Mouse (Mus musculus) bone marrow, adult 2 months (tissue): ENCODE measurements around the gene 2410002F23Rik. TPM values are rescaled to one million over a fixed set of nuclear protein-coding genes. Genes with fewer than 3 reads are reported as not detected.
"Not testable (repeated sequence)": the region's sequence is repeated elsewhere in the genome, so short reads cannot be mapped to it uniquely, and the experiment has no call there.

ENCODE experiments used
- H3K27ac ChIP-seq: fragments of 200-500 bp; 2 replicates; pipeline ENCODE4 v1.5.1; 2012; ENCODE audit warnings: low read depth, mild to moderate bottlenecking, control low read depth, inconsistent platforms, low read length; ENCODE audit not compliant: control insufficient read depth, poor library complexity, insufficient read depth
- H3K4me1 ChIP-seq: fragments of 200-500 bp; 2 replicates; pipeline ENCODE4 v1.6.1; 2011; ENCODE audit warnings: low read length; ENCODE audit not compliant: control insufficient read depth, insufficient read depth
- H3K4me3 ChIP-seq: fragments of 200-500 bp; replicated peaks from 2 replicates; pipeline ENCODE3; 2011; ENCODE audit warnings: mild to moderate bottlenecking, low read depth, low read length, control low read depth; ENCODE audit not compliant: control insufficient read depth
- CTCF ChIP-seq: fragments of 200-500 bp; IDR thresholded peaks from 2 replicates; pipeline ENCODE4 v1.5.1; 2011; ENCODE audit warnings: low read length, control low read depth; ENCODE audit not compliant: control insufficient read depth, insufficient read depth
- POLR2A ChIP-seq: fragments of 200-500 bp; IDR thresholded peaks from 2 replicates; pipeline ENCODE4 v1.6.1; 2011; ENCODE audit warnings: low read depth, mild to moderate bottlenecking, control low read depth, low read length, borderline replicate concordance; ENCODE audit not compliant: control insufficient read depth
- WGBS: fragments of 180-500 bp; shearing (Covaris S2); methylation state at CpG from one replicate; pipeline ENCODE4 v1.1.7; 2018; 5-methylcytosine and 5-hydroxymethylcytosine counted together
- polyA plus RNA-seq: library from polyadenylated mRNA; stranded (reverse); fragments of >200 nt; gene quantifications from 2 replicates; pipeline ENCODE4 v1.2.4, GENCODE M21; 2011; ENCODE audit warnings: low replicate concordance; ENCODE audit not compliant: missing spikeins, insufficient read depth, insufficient read length

2410002F23Rik gene
- polyA plus RNA-seq, 1 experiment = 74.8 TPM

- no peak overlapping the region for H3K4me3 ChIP-seq
- TF ChIP-seq POLR2A (no peak), CTCF (no peak)
- H3K4me1 ChIP-seq = no peaks in the 10 kb centered on the region
- no peak overlapping the region for H3K27ac ChIP-seq
- WGBS = 84% methylated on average over 7 of the region's 7 CpGs
Observed at GRCm38 (mm10) chr7:44281586-44281985, 35.1 kb downstream of the 2410002F23Rik start.

GRCm38 (mm10) chr7:44287760-44288159 is 41.2 kb downstream of the 2410002F23Rik start:
- no peak overlapping the region for H3K27ac ChIP-seq
- WGBS = 72% methylated on average over 7 of the region's 7 CpGs
- TF ChIP-seq POLR2A (no peak), CTCF (no peak)
- H3K4me1 ChIP-seq = no peaks in the 10 kb centered on the region
- H3K4me3 ChIP-seq = no peak overlapping the region

DNA sequence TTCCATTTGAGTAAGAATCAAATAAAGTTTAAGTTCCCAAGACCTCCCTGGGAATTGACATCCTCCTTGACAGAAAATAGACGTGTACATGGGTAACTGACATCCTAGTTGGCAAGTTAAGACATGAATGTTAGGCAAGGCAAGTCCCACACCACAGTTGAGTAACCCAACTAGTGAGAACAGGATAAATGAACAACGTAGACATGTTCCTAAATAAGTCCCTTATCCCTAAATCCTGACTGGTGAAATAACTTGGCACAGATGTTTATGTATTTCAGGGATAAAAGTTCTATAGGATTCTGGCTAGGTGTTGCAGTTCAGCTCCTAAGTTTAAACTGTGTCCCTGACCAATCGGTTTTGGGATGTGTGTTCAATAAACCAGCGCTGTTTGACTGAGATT is 44.5 kb downstream of the 2410002F23Rik start:
- no peaks in the 10 kb centered on the region for H3K4me1 ChIP-seq
- TF ChIP-seq CTCF (no peak), POLR2A (no peak)
- no peak overlapping the region for H3K4me3 ChIP-seq
- 62% methylated on average over 4 of the region's 4 CpGs for WGBS
- no peak overlapping the region for H3K27ac ChIP-seq

- 49% methylated on average over 4 of the region's 4 CpGs for WGBS
- Histone ChIP-seq H3K4me3 (no peak overlapping the region), H3K27ac (no peak overlapping the region), H3K4me1 (no peaks in the 10 kb centered on the region)
- no peak for TF ChIP-seq CTCF
- no peak for TF ChIP-seq POLR2A
Observed at GRCm38 (mm10) chr7:44291418-44291817, 44.9 kb downstream of the 2410002F23Rik start.

- H3K4me3 ChIP-seq, H3K4me1 ChIP-seq, H3K27ac ChIP-seq: not testable (repeated sequence)
- 75% methylated on average over 2 of the region's 2 CpGs for WGBS
Observed at GRCm38 (mm10) chr7:44297501-44297900, 51.0 kb downstream of the 2410002F23Rik start.

Other genes with a start within 250 kb of the 2410002F23Rik start
- gene Klk1b26, start 234.6 kb upstream of the 2410002F23Rik start, polyA plus RNA-seq = not detected in 2 replicates
- gene Klk1b27, start 194.4 kb upstream of the 2410002F23Rik start, polyA plus RNA-seq = not detected in 2 replicates
- gene Klk1b21, start 144.4 kb upstream of the 2410002F23Rik start, polyA plus RNA-seq = not detected in 2 replicates
- gene Klk1b22, start 134.0 kb upstream of the 2410002F23Rik start, polyA plus RNA-seq = not detected in 2 replicates
- gene Klk1b16, start 110.0 kb upstream of the 2410002F23Rik start, polyA plus RNA-seq = not detected in 2 replicates
- gene Klk1b24, start 58.5 kb upstream of the 2410002F23Rik start, polyA plus RNA-seq = not detected in 2 replicates
- not detected in 2 replicates for gene Klk1b3, start 48.5 kb upstream of the 2410002F23Rik start, polyA plus RNA-seq
- not detected in 2 replicates for gene Klk1b4, start 39.3 kb upstream of the 2410002F23Rik start, polyA plus RNA-seq
- gene Klk1b5, start 30.8 kb upstream of the 2410002F23Rik start, polyA plus RNA-seq = not detected in 2 replicates
- gene Klk1, start 21.4 kb upstream of the 2410002F23Rik start, polyA plus RNA-seq = 2.4 and 17.2 TPM in 2 replicates
- gene Gm36864, start 10.5 kb upstream of the 2410002F23Rik start, polyA plus RNA-seq = not detected in 2 replicates
- 2.0 TPM in 1 of 2 replicates, not detected in the other for gene 1700028J19Rik, start within 50 bp of the 2410002F23Rik start, polyA plus RNA-seq
- not detected in 2 replicates for gene Acp4, start 10.7 kb downstream of the 2410002F23Rik start, polyA plus RNA-seq
- gene Gm15517, start 14.7 kb downstream of the 2410002F23Rik start, polyA plus RNA-seq = not detected in 2 replicates
- 0.75 and 1.8 TPM in 2 replicates for gene Clec11a, start 60.2 kb downstream of the 2410002F23Rik start, polyA plus RNA-seq
- gene Shank1, start 63.5 kb downstream of the 2410002F23Rik start, polyA plus RNA-seq = 1.9 and 4.2 TPM in 2 replicates
- gene Syt3, start 137.4 kb downstream of the 2410002F23Rik start, polyA plus RNA-seq = not detected in 2 replicates
- not detected in 2 replicates for gene 1700008O03Rik, start 139.1 kb downstream of the 2410002F23Rik start, polyA plus RNA-seq
- 0.92 TPM in 1 of 2 replicates, not detected in the other for gene Lrrc4b, start 182.3 kb downstream of the 2410002F23Rik start, polyA plus RNA-seq
- gene Aspdh, start 218.7 kb downstream of the 2410002F23Rik start, polyA plus RNA-seq = not detected in 2 replicates
- gene Josd2, start 221.3 kb downstream of the 2410002F23Rik start, polyA plus RNA-seq = 128 and 154 TPM in 2 replicates
- gene Emc10, start 249.8 kb downstream of the 2410002F23Rik start, polyA plus RNA-seq = 41.8 and 58.8 TPM in 2 replicates
- 4.6 and 5.0 TPM in 2 replicates for gene Fam71e1, start 249.9 kb downstream of the 2410002F23Rik start, polyA plus RNA-seq